Mouse (Mus musculus) CH12.LX (cell line): ENCODE measurements around the gene Yaf2. TPM values are rescaled to one million over a fixed set of nuclear protein-coding genes. Genes with fewer than 3 reads are reported as not detected.

ENCODE experiments used
- DNase-seq: peaks from one replicate; pipeline ENCODE4 v3.0.0-alpha.2; 2013; ENCODE audit errors: extremely low read depth
- H3K27ac ChIP-seq: 2 replicates; pipeline ENCODE4 v1.5.1; 2012; ENCODE audit warnings: low read depth, mild to moderate bottlenecking, control low read depth, moderate library complexity; ENCODE audit not compliant: insufficient read depth
- H3K27me3 ChIP-seq: replicated peaks from 2 replicates; pipeline ENCODE3; 2012; ENCODE audit warnings: inconsistent platforms
- H3K36me3 ChIP-seq, 2 experiments: replicated peaks in 1 of 2; 2 replicates each; pipeline versions ENCODE3 to v1.6.1; 2012; ENCODE audit warnings: inconsistent platforms in 1 of 2, low read length in 1 of 2, mild to moderate bottlenecking in 1 of 2, mixed read lengths in 1 of 2, moderate library complexity in 1 of 2; ENCODE audit not compliant: control insufficient read depth in 1 of 2, insufficient read depth in 1 of 2
- H3K4me1 ChIP-seq, 2 experiments: 2 replicates each; pipeline ENCODE4 v1.6.1; 2012; ENCODE audit warnings: inconsistent platforms in 1 of 2, moderate library complexity in 1 of 2; ENCODE audit not compliant: insufficient read depth in 2 of 2, control insufficient read depth in 1 of 2
- H3K4me2 ChIP-seq: 2 replicates; pipeline ENCODE4 v1.6.1; 2012; ENCODE audit warnings: low read depth, mild to moderate bottlenecking, control low read depth; ENCODE audit not compliant: poor library complexity, insufficient read depth, severe bottlenecking
- H3K4me3 ChIP-seq, 3 experiments: fragments of 150-350 bp in 1 of 3; sonication (generic) in 1 of 3; replicated peaks in 1 of 3; 2 replicates each; pipeline versions ENCODE3 to v1.5.1; 2011 to 2012; ENCODE audit warnings: low read depth in 2 of 3, low read length in 2 of 3, mild to moderate bottlenecking in 2 of 3, moderate library complexity in 2 of 3, control low read depth in 1 of 3, improper control_type of control experiment in 1 of 3, inconsistent platforms in 1 of 3, mixed read lengths in 1 of 3; ENCODE audit not compliant: poor library complexity in 1 of 3
- H3K79me2 ChIP-seq: replicated peaks from 2 replicates; pipeline ENCODE4 v1.6.1; 2012; ENCODE audit warnings: mild to moderate bottlenecking, moderate library complexity; ENCODE audit not compliant: control insufficient read depth, poor library complexity, insufficient read depth, severe bottlenecking; ENCODE audit errors: extremely low read depth
- H3K9ac ChIP-seq: 2 replicates; pipeline ENCODE4 v1.6.1; 2012; ENCODE audit warnings: low read depth, mild to moderate bottlenecking, control low read depth, moderate library complexity; ENCODE audit not compliant: insufficient read depth
- H3K9me3 ChIP-seq: replicated peaks from 2 replicates; pipeline ENCODE3; 2012; ENCODE audit warnings: low read length, inconsistent platforms, mixed read lengths
- BHLHE40 ChIP-seq: IDR thresholded peaks from 2 replicates; pipeline ENCODE4 v1.6.1; 2011; ENCODE audit warnings: mild to moderate bottlenecking, low read depth, low read length, improper control_type of control experiment
- CHD1 ChIP-seq: IDR thresholded peaks from 2 replicates; pipeline ENCODE4 v1.6.1; 2012; ENCODE audit warnings: low read depth, low read length, improper control_type of control experiment, inconsistent platforms
- CTCF ChIP-seq, 2 experiments: IDR thresholded peaks in 1 of 2; conservative IDR thresholded peaks in 1 of 2; 2 replicates each; pipeline ENCODE4 v1.5.1; 2011 to 2012; ENCODE audit warnings: low read depth in 2 of 2, low read length in 2 of 2, improper control_type of control experiment in 1 of 2, inconsistent platforms in 1 of 2, mild to moderate bottlenecking in 1 of 2, moderate library complexity in 1 of 2
- EP300 ChIP-seq: IDR thresholded peaks from 2 replicates; pipeline ENCODE4 v1.6.1; 2011; ENCODE audit warnings: low read length, improper control_type of control experiment
- GABPA ChIP-seq: IDR thresholded peaks from 2 replicates; pipeline ENCODE4 v1.6.1; 2012; ENCODE audit warnings: low read depth, low read length, improper control_type of control experiment, inconsistent platforms; ENCODE audit not compliant: insufficient replicate concordance
- IRF4 ChIP-seq: IDR thresholded peaks from 2 replicates; pipeline ENCODE4 v1.6.1; 2014; ENCODE audit warnings: low read depth, mild to moderate bottlenecking, inconsistent platforms, low read length, improper control_type of control experiment
- JUN ChIP-seq: IDR thresholded peaks from 2 replicates; pipeline ENCODE4 v1.6.1; 2011; ENCODE audit warnings: low read depth, mild to moderate bottlenecking, low read length, improper control_type of control experiment, moderate library complexity; ENCODE audit not compliant: insufficient read depth
- JUND ChIP-seq: conservative IDR thresholded peaks from 2 replicates; pipeline ENCODE4 v1.6.1; 2011; ENCODE audit warnings: low read depth, low read length, improper control_type of control experiment
- NRF1 ChIP-seq: IDR thresholded peaks from 2 replicates; pipeline ENCODE4 v1.6.1; 2014; ENCODE audit warnings: low read depth, mild to moderate bottlenecking, inconsistent platforms, low read length, improper control_type of control experiment, moderate library complexity
- PAX5 ChIP-seq: IDR thresholded peaks from 2 replicates; pipeline ENCODE4 v1.6.1; 2012; ENCODE audit warnings: low read length, inconsistent platforms, mixed read lengths
- RAD21 ChIP-seq: IDR thresholded peaks from 2 replicates; pipeline ENCODE4 v1.6.1; 2011; ENCODE audit warnings: low read depth, mild to moderate bottlenecking, low read length, improper control_type of control experiment, moderate library complexity
- SIN3A ChIP-seq: IDR thresholded peaks from 2 replicates; pipeline ENCODE4 v1.6.1; 2012; ENCODE audit warnings: low read length, improper control_type of control experiment, inconsistent platforms
- SMC3 ChIP-seq: IDR thresholded peaks from 2 replicates; pipeline ENCODE4 v1.6.1; 2011; ENCODE audit warnings: low read depth, low read length, improper control_type of control experiment
- TCF12 ChIP-seq: IDR thresholded peaks from 2 replicates; pipeline ENCODE4 v1.6.1; 2014; ENCODE audit warnings: low read depth, mild to moderate bottlenecking, inconsistent platforms, low read length, improper control_type of control experiment
- USF1 ChIP-seq: IDR thresholded peaks from 2 replicates; pipeline ENCODE4 v1.6.1; 2014; ENCODE audit warnings: low read depth, mild to moderate bottlenecking, inconsistent platforms, low read length, improper control_type of control experiment
- USF2 ChIP-seq: conservative IDR thresholded peaks from 2 replicates; pipeline ENCODE4 v1.6.1; 2011; ENCODE audit warnings: low read depth, low read length, improper control_type of control experiment
- ZC3H11A ChIP-seq: IDR thresholded peaks from 2 replicates; pipeline ENCODE4 v1.6.1; 2012; ENCODE audit warnings: low read depth, mild to moderate bottlenecking, inconsistent platforms, low read length, improper control_type of control experiment
- ZMIZ1 ChIP-seq: IDR thresholded peaks from 2 replicates; pipeline ENCODE4 v1.6.1; 2012; ENCODE audit warnings: low read depth, mild to moderate bottlenecking, inconsistent platforms, low read length, improper control_type of control experiment
- ZNF384 ChIP-seq: IDR thresholded peaks from 2 replicates; pipeline ENCODE4 v1.6.1; 2012; ENCODE audit warnings: low read depth, low read length, improper control_type of control experiment, inconsistent platforms
- dilution Hi-C: fragments of 300-500 bp; cut with MboI; formaldehyde crosslinking; loops from 2 replicates; pipeline ENCODE4 v1.14.3; 2020; ENCODE audit warnings: low sequenced_read_pairs; ENCODE audit not compliant: extremely low pct_unique_long_range_greater_than_20kb, extremely low pct_ligation_motif_present
- in situ Hi-C: fragments of 300-500 bp; cut with MboI; formaldehyde crosslinking; loops from 3 replicates; pipeline ENCODE4 v1.14.3; 2019; ENCODE audit warnings: low sequenced_read_pairs, low pct_ligation_motif_present, low pct_unique_long_range_greater_than_20kb, mixed read lengths
- polyA plus RNA-seq: library from polyadenylated mRNA; unstranded; fragments of >175 nt; gene quantifications from 2 replicates; pipeline ENCODE4 v1.2.1, GENCODE M21; 2012; ENCODE audit warnings: low read depth; ENCODE audit not compliant: insufficient read length
- total RNA-seq, 2 experiments: library from RNA; depleted of rRNA; stranded (reverse); fragments of 300-350 nt in 1 of 2; fragments of >200 nt in 1 of 2; gene quantifications; 2 replicates each; pipeline ENCODE4 v1.2.3; 2012 to 2014

Gene Yaf2
- total and polyA plus RNA-seq, 3 experiments = 32.7 to 78.4 (median 46.2) TPM

GRCm38 (mm10) chr15:93252396-93252795, 84.3 kb downstream of the Yaf2 start:
- peaks cover 31 to 84% of the 10 kb centered on the region in 2 experiments for H3K36me3 ChIP-seq
- DNase-seq = no peak
- no peak overlapping the region for H3K27ac ChIP-seq
- H3K4me2 ChIP-seq = no peak overlapping the region
- no peak overlapping the region for H3K9ac ChIP-seq
- TF ChIP-seq ZC3H11A = no peak
- no peak for TF ChIP-seq SIN3A
- TF ChIP-seq EP300 = no peak
- TF ChIP-seq CTCF (conservative IDR thresholded peaks at IDR 0.05 in 1 of 2, IDR thresholded peaks at IDR 0.05 in 1 of 2; ENCODE audit: low read depth in 2 of 2, low read length in 2 of 2) = no peak
- TF ChIP-seq IRF4 = no peak
- TF ChIP-seq PAX5 = no peak
- no peak for TF ChIP-seq USF2
- TF ChIP-seq JUN = no peak
- no peak for TF ChIP-seq ZNF384
- TF ChIP-seq NRF1 = no peak
- TF ChIP-seq ZMIZ1 = no peak
- no peak for TF ChIP-seq CHD1
- dilution Hi-C loops (no loop called here), in situ Hi-C loops (no loop called here)
- H3K9me3 ChIP-seq = no peaks in the 10 kb centered on the region
- no peaks in the 10 kb centered on the region for H3K79me2 ChIP-seq
- no peak overlapping the region for H3K4me3 ChIP-seq
- H3K4me1 ChIP-seq = no peaks in the 10 kb centered on the region
- H3K27me3 ChIP-seq = no peaks in the 10 kb centered on the region

DNA sequence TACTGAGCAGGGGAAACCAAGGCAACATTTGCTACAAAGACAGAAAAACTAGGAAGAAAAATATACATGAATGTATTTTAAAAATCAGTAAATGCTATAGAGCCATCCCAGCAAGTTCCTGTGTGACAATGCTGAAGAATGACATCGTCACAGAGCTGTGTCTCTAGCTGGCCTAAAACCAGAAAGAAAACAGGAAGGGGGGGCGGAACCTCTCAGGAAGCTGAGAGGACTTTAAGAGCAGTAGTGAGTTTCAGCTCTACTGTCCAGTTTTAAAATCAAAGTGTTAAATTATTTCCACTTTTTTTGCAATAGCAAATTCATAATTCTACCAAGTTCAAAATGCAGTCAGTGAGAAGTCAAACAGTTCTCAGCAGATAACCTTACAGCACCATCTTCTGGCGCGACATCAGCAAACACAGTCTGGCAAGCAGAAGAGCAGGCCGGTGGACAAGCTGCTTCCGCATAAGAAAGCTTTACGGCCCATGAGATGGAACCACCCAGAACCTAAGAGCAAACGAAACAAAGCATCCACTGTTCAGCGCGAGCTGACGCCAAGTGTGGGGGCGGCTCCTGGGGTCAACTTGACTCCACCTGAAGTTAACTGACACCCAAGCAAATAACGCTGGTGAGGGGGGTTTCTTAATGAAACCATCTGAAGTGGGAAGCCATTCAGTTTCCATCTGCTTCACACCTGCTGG, 85.0 kb downstream of the Yaf2 start:
- dilution Hi-C loops = no loop called here
- no peaks in the 10 kb centered on the region for H3K27me3 ChIP-seq
- no peak for DNase-seq
- H3K9me3 ChIP-seq = no peaks in the 10 kb centered on the region
- no peak overlapping the region for H3K4me2 ChIP-seq
- no peak overlapping the region for H3K27ac ChIP-seq
- no peaks in the 10 kb centered on the region for H3K4me1 ChIP-seq
- TF ChIP-seq GABPA (no peak), JUND (no peak), TCF12 (no peak), RAD21 (no peak; the same call in 1 of the 2 replicates), BHLHE40 (no peak), USF1 (no peak), SMC3 (no peak)
- in situ Hi-C loops = no loop called here
- no peak overlapping the region for H3K9ac ChIP-seq
- H3K36me3 ChIP-seq = peaks cover 30 to 84% of the 10 kb centered on the region in 2 experiments
- no peak overlapping the region for H3K4me3 ChIP-seq
- no peaks in the 10 kb centered on the region for H3K79me2 ChIP-seq
